Mouse (Mus musculus) forelimb bud, embryonic 11.5 days (tissue): ENCODE measurements around the gene Lamc2.
"Not testable (repeated sequence)": the region's sequence is repeated elsewhere in the genome, so short reads cannot be mapped to it uniquely, and the experiment has no call there.

Experiments used
- DNase-seq: peaks from one replicate; pipeline ENCODE4 v3.0.0-alpha.2; 2012; ENCODE audit warnings: low read depth, low spot score

The Lamc2 gene

DNA sequence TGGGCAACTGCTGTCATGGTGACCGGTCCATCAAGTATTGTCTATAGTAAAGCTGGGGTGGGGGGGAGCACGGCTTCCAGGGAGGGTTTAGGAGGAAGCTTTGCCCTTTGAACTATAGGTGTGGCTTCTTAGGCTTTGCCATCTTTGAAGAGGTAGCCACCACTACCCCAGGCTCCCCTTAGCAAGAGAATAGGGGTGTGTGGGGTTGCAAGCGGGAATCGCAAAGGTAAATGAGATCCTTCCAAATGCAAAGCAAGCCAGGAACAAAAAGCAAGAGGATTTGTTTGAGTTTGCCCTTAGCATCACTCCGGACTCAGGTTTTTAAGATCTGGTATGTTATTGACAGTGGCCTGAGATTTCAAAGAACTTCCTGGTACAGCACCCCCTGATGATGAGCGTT lies 90.9 kb downstream of the Lamc2 start:
- no peak for DNase-seq

DNA sequence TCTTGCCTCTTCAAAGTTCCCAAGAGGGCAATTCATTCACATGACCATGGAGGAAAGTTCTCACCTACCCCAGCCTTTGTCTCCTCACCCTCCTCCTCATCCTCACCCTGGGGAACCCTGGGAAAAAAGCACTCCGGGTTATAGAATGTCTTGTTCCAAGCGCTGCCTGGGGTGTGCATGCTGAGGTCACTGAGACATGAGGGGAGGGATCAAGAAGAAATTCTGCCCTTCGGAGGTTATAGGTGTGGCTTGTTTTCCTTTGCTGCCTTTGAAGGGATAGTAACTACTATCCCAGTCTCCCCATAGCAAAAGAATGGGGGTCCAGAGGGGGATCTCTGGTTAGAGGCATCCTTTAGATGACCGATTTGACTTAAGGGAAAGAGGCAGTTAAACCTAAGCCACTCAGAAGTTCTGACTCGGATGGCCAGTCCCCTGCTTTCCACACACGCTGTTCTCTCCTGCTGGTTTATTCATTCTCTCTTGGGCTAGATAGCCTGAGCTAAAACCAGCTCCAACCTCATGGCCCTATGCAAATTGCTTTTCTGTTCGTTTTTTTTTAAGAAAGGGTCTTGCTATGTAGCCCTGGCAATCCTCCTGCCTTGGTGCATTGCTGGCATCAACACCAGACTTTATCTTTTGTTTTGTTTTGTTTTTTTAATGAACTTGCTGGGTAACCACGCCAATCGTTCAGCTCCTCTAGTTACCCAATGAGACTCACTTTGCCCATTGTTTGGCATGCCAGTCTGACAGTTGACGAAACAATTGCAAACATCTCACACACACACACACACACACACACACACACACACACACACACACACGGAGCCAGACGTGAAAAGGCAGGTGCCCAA lies 91.8 kb downstream of the Lamc2 start:
- no peak for DNase-seq

DNA sequence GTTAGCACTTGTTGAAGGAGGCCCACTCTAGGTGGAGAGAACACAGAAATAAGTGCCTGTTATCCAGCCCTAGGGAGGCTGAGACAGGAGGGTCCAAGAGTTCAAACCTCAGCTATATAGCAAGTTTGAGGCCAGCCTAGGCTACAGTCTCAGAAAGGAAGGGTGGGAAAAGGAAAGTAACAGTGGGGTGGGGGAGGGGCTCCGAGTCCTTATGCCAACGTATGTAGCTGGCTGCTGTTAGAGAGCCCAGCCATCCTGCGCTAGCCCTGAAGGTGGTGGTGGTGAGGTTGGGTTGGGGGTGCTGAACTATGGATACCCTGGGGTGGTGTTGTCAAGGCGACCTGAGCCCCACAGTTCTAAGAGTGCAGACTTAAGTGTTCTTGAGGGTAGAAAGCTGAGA lies 92.7 kb downstream of the Lamc2 start:
- DNase-seq: no peak

DNA sequence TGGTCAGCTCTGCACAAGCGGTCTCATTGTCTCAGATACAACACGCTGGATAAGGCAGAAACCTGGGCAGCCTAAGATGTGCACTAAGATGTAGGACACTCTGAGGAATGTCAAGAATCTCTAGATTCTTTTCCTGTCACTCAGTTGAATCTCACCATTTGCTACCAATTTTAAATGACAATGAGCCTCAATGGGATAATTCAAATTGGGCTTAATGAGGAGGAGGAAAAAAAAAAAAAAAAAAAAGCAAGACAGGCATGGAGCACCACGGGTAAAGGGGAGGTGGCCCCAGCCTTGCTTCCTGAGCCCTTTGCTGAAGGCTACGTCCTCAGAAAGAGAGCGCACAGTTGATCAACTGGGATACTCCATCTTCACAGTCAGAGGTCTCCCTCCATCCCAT lies 93.1 kb downstream of the Lamc2 start:
- no peak for DNase-seq

DNA sequence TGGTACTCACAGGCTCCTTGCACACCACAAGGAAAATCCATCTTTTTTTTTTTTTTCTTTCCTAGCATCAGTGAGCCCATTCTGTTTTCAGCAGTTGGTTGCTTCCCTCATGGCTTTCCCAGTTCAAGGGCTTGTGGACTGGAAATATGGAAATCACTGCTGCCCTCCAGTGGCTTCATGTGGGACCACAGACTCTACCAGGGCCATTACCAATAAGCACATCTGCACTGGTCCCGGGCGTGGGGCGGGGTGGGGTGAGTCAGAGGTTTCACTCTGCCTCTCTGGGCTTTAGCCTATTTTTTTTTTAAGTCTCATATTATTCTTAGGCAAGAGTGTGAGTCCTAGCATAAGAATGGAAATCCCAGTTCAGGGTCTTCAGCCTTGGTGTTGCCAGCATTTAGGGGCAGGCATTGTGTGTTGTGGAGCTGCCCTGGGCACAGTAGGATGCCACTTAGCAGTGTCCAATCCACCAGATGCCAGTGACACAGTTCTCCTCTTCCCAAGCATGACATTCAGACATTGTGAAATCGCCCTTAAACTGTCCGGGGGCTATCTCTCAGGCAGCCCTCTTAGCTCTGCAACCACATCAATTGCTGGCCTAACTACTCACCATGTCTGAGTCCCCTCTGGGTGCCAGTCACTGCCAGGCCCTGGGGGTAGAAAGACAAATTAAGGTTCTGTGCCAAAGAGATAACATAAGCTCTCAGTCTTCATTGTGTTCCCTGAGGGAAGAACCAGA lies 93.8 kb downstream of the Lamc2 start:
- DNase-seq: peak; percentile 76

DNA sequence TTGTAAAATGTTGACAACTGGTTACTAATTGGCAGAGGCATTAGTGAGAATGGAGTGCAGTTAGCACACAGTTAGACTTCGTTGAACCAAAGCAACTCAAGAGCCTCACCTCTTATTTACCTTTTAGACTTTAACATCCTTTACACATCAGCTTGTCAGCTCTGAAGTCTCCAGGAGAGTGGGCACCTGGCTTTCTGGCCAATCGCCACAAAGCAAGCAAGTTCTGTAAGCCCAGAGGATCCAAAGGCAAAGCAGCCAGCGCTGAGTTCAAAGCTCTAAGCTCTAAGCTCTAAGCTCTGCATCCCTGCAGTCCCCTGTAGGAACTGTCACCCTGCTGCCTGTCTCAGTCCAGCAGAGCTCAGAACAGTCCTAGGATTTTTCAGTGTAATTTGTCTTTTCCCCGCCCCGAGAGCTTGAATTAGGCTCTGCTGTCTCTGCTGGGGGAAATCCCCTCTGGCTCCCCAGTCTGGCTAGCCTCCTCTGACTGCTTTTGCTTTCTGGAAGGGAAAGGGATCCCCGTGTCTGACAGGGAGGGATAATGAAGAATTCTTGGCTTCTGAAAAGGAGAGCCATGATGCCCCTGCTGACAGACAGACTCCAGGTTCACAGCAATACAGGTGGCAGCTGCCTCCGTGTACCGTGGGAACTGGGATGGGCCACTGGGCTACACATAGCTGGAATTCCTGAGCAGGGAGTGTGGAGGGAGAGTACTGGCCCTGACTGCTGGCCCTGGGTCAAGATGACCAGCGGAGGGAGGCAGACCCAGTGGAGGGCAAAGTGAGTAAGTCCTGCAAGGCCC lies 94.6 kb downstream of the Lamc2 start:
- DNase-seq: no peak

DNA sequence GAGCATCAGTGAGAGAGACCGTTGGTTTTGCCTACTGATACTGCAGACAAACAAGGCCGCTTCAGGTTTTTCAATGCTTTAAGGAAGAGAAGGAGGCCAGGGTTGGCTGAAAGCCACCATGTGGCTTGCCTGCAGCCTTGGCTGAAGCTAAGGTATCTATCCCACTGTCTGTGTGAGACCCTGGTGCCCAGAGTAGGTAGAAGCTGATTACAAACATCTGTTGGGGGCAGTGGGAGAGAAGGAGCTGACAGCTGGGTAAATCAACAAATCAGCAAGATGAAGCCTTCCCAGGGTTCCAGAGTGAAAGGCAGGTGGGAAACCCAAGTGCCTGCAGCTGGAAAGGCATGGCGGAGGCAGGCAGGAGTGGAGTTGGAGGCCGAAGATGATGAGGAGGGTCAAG lies 95.4 kb downstream of the Lamc2 start:
- no peak for DNase-seq

DNA sequence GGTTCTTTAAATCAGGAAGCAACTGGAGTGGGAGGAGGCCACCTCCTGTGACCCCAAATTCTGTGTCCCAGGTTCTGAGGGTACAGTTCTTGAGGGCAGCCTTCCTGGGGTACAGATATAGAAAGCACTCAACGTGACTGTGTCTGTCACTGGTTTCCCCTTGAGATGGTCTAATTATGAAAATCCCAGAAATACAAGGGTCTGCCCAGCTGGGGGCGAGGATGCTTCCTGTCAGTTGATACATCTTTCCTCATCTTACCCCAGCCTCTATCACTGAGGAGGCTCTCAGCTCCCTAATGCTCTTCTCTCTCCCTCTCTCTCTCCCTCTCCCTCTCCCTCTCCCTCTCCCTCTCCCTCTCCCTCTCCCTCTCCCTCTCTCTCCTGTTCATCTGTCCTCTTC lies 96.2 kb downstream of the Lamc2 start:
- no peak for DNase-seq

DNA sequence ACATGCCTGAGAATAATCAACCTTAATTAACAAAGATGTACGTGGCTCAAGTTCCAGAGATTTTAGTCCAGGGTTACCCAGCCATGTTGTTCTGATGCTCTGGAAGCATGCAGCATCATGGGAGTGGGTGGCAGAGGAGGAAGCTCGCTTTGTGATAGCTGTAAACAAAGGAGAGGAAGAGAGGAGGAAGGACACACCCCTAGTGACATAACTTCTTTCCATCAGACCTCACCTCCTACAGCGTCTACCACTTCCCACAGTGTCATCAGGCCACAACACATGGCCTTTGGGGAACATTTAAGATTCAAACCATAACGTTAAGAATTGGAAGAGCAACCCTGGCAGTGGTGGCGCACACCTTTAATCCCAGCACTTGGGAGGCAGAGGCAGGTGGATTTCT lies 98.5 kb downstream of the Lamc2 start:
- DNase-seq: no peak

DNA sequence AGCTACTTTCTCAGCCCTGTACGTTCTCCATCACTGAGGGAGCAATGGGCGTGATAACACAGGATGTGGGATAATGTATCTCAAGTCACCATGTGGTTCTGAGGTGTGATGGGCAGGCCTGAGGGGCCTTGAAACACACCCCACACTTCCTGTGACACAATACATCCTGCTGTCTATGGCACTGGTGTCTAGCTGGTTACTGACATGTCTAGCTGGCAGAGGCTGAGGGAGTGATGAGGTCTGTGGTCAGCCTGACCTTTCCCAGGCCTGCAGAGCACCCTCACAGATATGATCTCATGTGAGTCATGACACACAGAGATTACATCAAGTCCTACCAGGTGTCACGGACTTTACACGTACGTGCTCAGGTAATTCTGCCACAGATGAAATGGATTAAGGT lies 101.0 kb downstream of the Lamc2 start:
- no peak for DNase-seq

DNA sequence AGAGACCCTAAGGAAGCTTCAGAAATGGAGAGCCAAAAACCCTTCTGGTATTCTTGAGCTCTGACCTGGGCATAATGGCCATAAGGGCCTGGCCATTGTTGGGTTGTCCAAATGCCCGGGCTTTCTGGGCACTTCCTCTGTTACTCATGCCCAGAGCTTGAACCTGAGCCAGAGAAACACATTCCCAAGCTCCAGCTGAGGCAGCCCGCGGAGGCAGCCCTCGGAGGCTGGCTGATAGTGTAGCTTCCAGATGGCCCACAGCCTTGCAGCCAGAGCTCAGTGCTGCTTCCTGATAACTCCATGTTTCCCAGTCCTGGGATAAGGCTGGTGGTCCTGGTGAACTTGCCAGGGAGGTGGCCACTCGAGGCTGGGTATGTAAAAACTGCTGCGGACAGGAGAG lies 102.1 kb downstream of the Lamc2 start:
- DNase-seq: no peak

DNA sequence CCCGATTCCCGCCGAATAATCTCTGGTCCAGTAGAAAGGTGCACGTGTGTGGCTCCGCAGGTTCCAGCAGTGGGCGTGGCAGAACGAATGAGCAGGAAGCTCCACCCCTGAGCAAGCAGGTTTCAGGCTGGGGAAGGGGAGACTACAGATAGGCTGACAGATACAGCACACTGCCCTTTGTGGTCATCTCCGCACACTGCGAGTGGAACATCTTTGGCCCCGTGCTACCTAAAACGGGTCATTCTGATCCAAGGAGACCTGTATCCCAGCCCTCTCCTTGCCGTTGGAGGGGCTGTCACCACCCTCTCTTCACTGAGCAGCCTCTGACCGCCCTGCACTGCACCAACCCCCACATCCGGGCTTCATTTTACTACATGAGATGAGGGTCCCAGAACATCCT lies 103.0 kb downstream of the Lamc2 start:
- not testable (repeated sequence) for DNase-seq

DNA sequence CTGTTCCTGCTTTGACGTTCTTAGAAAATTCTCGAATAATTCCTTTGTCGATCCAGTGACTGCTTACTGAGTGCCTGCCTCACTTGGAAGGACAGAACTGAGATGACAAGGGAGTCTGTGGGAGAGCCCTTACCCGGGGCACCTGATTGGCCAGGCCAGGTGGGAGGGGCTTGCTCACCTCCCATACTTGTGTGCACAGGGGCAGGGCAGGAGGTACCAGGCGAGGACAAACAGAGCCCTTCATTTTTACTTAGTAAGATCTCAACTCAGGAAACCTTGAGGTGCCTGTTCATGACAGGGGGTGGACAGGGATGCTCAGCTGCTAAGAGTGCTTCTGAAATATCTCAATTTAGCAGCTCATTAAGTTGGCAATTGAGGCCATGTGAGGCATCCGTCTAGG lies 110.3 kb downstream of the Lamc2 start:
- DNase-seq: no peak

DNA sequence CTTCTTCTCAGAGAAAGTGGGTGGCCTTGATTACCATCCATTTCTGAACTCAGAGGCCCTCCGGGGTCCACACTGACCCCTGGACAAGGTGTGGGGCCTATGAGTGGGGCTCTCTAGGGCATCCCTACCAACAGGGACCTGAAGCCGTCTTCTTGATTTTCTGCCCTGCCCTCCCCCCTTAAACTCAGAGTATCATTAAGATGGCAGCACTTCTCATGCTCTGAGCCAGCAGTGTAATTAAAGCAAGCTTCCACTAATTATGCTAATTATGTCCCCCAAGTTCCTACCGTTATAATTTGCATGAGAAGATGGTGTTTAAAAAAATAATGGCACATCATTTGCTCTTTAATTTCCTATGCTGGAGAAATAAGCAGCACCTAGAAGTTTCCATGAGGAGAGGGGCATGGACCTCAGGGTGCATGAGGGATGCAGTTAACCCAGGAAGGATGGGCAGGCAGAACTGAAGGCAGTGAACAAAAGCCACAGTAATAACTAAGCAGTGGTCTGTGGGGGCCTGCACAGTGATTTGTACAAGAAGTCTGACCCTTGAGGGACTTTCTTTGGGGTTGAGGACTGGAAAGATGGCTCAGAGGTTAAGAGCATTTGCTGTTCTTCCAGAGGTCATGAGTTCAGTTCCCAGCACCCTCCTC lies 111.0 kb downstream of the Lamc2 start:
- DNase-seq: no peak

DNA sequence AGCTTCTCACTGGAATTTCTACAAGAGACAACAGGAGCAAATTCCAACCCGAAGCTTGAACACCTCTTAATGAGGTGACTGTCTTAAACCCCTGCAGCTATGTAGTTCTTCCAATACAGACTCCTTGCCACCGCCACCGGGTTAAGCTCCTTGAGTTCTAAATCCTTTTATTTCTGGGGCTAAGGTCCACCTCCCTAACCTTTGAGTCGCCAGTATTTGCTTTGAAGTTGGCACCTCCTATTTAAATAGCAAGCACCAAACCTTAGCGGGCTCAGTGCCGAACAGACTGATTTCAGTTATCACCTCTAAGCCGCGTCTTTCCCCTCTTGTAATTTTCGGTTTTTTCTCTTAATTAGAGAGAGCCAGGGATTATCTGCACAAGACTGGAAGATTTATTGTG lies 112.8 kb downstream of the Lamc2 start:
- DNase-seq: no peak
